Mouse (Mus musculus): ENCODE data around the gene Smim4. TPM values are rescaled to one million over a fixed set of nuclear protein-coding genes. Genes with fewer than 3 reads are reported as not detected.

Smim4 gene
- polyA plus RNA-seq, 1 experiment from 2014 or later: 51.3 TPM

DNA sequence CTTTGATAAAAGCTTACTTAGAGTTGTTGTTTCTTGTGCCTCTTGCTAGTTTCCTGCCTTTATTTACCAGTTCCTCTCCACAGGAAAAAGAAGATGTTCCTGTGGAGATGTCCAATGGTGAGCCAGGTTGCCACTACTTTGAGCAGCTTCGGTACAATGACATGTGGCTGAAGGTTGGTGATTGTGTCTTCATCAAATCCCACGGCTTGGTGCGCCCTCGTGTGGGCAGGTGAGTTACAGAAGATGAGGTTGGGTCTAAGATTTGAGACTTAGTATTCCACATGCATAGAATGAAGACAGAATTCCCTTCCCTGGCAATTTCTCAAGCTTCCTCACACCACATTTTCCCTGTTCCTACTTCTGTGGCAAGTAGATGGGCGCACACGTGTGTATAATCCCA, 41.3 kb downstream of the Smim4 start:
- peaks cover 52% of the 10 kb centered on the region for H3K36me3 ChIP-seq (replicated peaks)
- no peaks in the 10 kb centered on the region for H3K9me3 ChIP-seq
- no peak overlapping the region for H3K4me3 ChIP-seq
- H3K9ac ChIP-seq: no peak overlapping the region
- H3K4me2 ChIP-seq: no peak overlapping the region
- H3K27me3 ChIP-seq (replicated peaks): no peaks in the 10 kb centered on the region
- no peak overlapping the region for H3K27ac ChIP-seq
- no peak for ATAC-seq (replicated peaks)
- no peaks in the 10 kb centered on the region for H3K4me1 ChIP-seq
- WGBS: 80% methylated on average over 6 of the region's 6 CpGs

- no peak overlapping the region for H3K9ac ChIP-seq
- no peaks in the 10 kb centered on the region for H3K27me3 ChIP-seq (replicated peaks)
- H3K9me3 ChIP-seq: no peaks in the 10 kb centered on the region
- no peak overlapping the region for H3K4me3 ChIP-seq
- no peak overlapping the region for H3K4me2 ChIP-seq
- no peaks in the 10 kb centered on the region for H3K4me1 ChIP-seq
- H3K27ac ChIP-seq: no peak overlapping the region
- no peak for ATAC-seq (replicated peaks)
- H3K36me3 ChIP-seq (replicated peaks): peaks cover 27% of the 10 kb centered on the region
These were observed 47.6 kb downstream of the Smim4 start for GRCm38 (mm10) chr14:31081147-31081546.

- H3K27ac ChIP-seq: no peak overlapping the region
- no peaks in the 10 kb centered on the region for H3K9me3 ChIP-seq
- no peak overlapping the region for H3K4me2 ChIP-seq
- no peak overlapping the region for H3K4me3 ChIP-seq
- no peaks in the 10 kb centered on the region for H3K27me3 ChIP-seq (replicated peaks)
- no peak for ATAC-seq (replicated peaks)
- peaks cover 29% of the 10 kb centered on the region for H3K36me3 ChIP-seq (replicated peaks)
- no peak overlapping the region for H3K9ac ChIP-seq
- 93% methylated on average over 3 of the region's 3 CpGs for WGBS
- no peaks in the 10 kb centered on the region for H3K4me1 ChIP-seq
These were observed 49.3 kb downstream of the Smim4 start for GRCm38 (mm10) chr14:31079313-31080028.

DNA sequence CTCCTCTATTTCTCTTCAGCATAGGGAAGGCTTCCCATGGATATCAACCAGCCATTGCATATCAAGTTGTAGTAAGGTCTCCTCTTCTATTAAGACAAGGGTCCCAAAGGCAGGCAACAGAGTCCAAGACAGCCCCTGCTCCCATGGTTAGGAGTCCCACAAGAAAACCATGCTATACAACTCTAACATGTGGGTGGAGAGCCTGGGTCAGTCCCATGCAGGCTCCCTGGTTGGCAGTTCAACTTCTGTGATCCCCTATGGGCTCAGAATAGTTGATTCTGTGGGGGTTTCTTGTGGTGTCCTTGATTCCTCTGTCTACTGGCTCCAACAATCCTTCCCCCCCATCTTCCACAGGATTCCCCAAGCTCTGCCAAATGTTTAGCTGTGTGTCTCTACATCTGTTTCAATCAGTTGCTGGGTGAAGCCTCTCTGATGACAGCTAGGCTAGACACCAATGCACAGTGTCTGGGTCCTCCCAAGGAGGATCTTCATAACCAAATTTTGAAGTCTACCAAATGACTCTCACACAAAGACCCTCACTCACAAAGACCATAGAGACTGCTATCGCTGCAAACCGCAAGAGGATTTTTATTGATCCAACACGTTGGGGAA, 50.1 kb downstream of the Smim4 start:
- ATAC-seq (replicated peaks): no peak
- no peaks in the 10 kb centered on the region for H3K9me3 ChIP-seq
- H3K4me1 ChIP-seq: no peaks in the 10 kb centered on the region
- no peak overlapping the region for H3K4me2 ChIP-seq
- H3K9ac ChIP-seq: no peak overlapping the region
- H3K4me3 ChIP-seq: no peak overlapping the region
- H3K36me3 ChIP-seq (replicated peaks): peaks cover 34% of the 10 kb centered on the region
- WGBS: 95% methylated on average over 3 of the region's 3 CpGs
- no peak overlapping the region for H3K27ac ChIP-seq
- no peaks in the 10 kb centered on the region for H3K27me3 ChIP-seq (replicated peaks)

DNA sequence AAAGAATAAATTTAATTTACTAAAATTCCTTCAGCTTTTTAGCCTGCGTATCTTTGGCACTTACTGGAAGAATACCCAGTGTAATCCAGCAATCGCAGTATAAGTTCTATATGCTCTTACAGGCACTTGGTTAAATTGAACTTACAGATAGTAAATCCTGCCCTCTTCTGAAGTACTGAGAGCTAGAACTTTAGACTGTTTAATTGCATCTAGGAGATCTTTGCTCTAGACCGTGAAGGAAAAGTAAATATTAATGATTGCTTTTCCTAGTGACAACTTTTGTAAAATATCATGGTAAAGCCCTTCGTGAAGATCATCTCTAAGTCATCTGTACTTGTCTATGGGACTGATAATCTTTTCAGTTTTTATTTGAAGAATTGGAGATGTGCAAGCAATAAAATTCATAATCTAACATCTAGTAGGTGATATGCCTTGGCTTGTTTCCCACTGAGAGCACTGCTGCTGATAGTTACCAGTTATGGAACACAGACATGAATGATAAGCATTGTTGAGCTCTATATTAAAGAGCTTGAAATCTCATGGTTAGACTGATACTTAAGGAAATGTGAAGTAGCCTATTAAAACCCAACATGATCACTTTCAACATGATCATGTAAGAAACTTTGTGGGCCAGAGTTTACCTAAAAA, 59.5 kb downstream of the Smim4 start:
- no peak overlapping the region for H3K27ac ChIP-seq
- H3K4me2 ChIP-seq: no peak overlapping the region
- no peaks in the 10 kb centered on the region for H3K27me3 ChIP-seq (replicated peaks)
- H3K36me3 ChIP-seq (replicated peaks): peaks cover 30% of the 10 kb centered on the region
- ATAC-seq (replicated peaks): no peak
- WGBS: 97% methylated on average over 4 of the region's 4 CpGs
- no peak overlapping the region for H3K4me3 ChIP-seq
- H3K4me1 ChIP-seq: no peaks in the 10 kb centered on the region
- no peaks in the 10 kb centered on the region for H3K9me3 ChIP-seq
- no peak overlapping the region for H3K9ac ChIP-seq

DNA sequence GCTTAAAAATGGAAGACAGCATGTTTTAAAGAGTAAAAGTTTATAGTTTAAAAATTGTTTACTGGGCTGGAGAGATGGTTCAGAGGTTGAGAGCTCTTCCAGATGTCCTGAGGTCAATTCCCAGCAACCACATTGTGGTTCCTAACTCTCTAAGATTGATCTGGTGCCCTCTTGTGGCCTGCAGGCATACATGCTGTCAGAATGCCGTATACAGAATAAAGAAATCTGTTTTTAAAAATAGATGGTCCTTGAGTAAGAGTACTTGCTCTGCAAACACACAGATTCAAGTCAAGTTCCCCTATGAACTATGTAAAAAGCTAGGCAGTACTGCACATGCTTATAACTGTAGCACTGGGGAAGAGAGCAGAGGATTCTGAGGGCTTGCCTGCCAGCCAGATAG, 66.5 kb downstream of the Smim4 start:
- H3K27me3 ChIP-seq (replicated peaks): no peaks in the 10 kb centered on the region
- H3K36me3 ChIP-seq (replicated peaks): peaks cover 35% of the 10 kb centered on the region
- no peak for ATAC-seq (replicated peaks)
- H3K4me2 ChIP-seq: no peak overlapping the region
- H3K4me1 ChIP-seq: no peaks in the 10 kb centered on the region
- no peaks in the 10 kb centered on the region for H3K9me3 ChIP-seq
- H3K4me3 ChIP-seq: no peak overlapping the region
- no peak overlapping the region for H3K9ac ChIP-seq
- WGBS: 69% methylated on average over 1 of the region's 1 CpGs
- no peak overlapping the region for H3K27ac ChIP-seq

- Histone ChIP-seq H3K9me3 (no peaks in the 10 kb centered on the region), H3K36me3 (replicated peaks) (peaks cover 58% of the 10 kb centered on the region)
- 93% methylated on average over 1 of the region's 1 CpGs for WGBS
These were observed 82.9 kb downstream of the Smim4 start for GRCm38 (mm10) chr14:31045817-31046216.

GRCm38 (mm10) chr14:31045296-31045695, 83.5 kb downstream of the Smim4 start:
- Histone ChIP-seq H3K27ac (no peak overlapping the region), H3K4me1 (no peaks in the 10 kb centered on the region), H3K4me2 (no peak overlapping the region), H3K9ac (no peak overlapping the region), H3K9me3 (no peaks in the 10 kb centered on the region), H3K36me3 (replicated peaks) (peaks cover 56% of the 10 kb centered on the region), H3K27me3 (replicated peaks) (no peaks in the 10 kb centered on the region), H3K4me3 (no peak overlapping the region)
- no peak for ATAC-seq (replicated peaks)
- WGBS: 96% methylated on average over 5 of the region's 5 CpGs

More at GRCm38 (mm10) chr14:31045817-31046216, 82.9 kb downstream of the Smim4 start:
- Histone ChIP-seq H3K4me2 (no peak overlapping the region), H3K9ac (no peak overlapping the region), H3K4me1 (no peaks in the 10 kb centered on the region), H3K4me3 (no peak overlapping the region), H3K27ac (no peak overlapping the region), H3K27me3 (replicated peaks) (no peaks in the 10 kb centered on the region)
- ATAC-seq (replicated peaks): no peak

Other genes starting within 250 kb of the Smim4 start
- gene Mustn1, start 249.8 kb downstream of the Smim4 start, polyA plus RNA-seq (2015; fragmentation: Nextera tagmentation; extraction: Ambion mirVana): 0.50 and 0.76 TPM in 2 replicates
- 0.09 TPM in 1 of 2 replicates, not detected in the other for gene Itih4, start 242.5 kb downstream of the Smim4 start, polyA plus RNA-seq (2015; fragmentation: Nextera tagmentation; extraction: Ambion mirVana)
- 1.1 and 1.3 TPM in 2 replicates for gene Itih3, start 205.2 kb downstream of the Smim4 start, polyA plus RNA-seq (2015; fragmentation: Nextera tagmentation; extraction: Ambion mirVana)
- gene Itih1, start 185.7 kb downstream of the Smim4 start, polyA plus RNA-seq (2015; fragmentation: Nextera tagmentation; extraction: Ambion mirVana): 0.05 TPM in 1 of 2 replicates, not detected in the other
- gene Nek4, start 177.6 kb downstream of the Smim4 start, polyA plus RNA-seq (2015; fragmentation: Nextera tagmentation; extraction: Ambion mirVana): 17.2 and 18.1 TPM in 2 replicates
- 53.0 and 63.3 TPM in 2 replicates for gene Glt8d1, start 127.6 kb downstream of the Smim4 start, polyA plus RNA-seq (2015; fragmentation: Nextera tagmentation; extraction: Ambion mirVana)
- gene Spcs1, start 127.3 kb downstream of the Smim4 start, polyA plus RNA-seq (2015; fragmentation: Nextera tagmentation; extraction: Ambion mirVana): 273 and 290 TPM in 2 replicates
- 134 and 142 TPM in 2 replicates for gene Pbrm1, start 109.8 kb downstream of the Smim4 start, polyA plus RNA-seq (2015; fragmentation: Nextera tagmentation; extraction: Ambion mirVana)
- gene Gnl3, start 109.8 kb downstream of the Smim4 start, polyA plus RNA-seq (2015; fragmentation: Nextera tagmentation; extraction: Ambion mirVana): 47.8 and 55.1 TPM in 2 replicates
- 247 and 295 TPM in 2 replicates for gene Nt5dc2, start 2.1 kb upstream of the Smim4 start, polyA plus RNA-seq (2015; fragmentation: Nextera tagmentation; extraction: Ambion mirVana)
- gene Stab1, start 39.7 kb upstream of the Smim4 start, polyA plus RNA-seq (2015; fragmentation: Nextera tagmentation; extraction: Ambion mirVana): 22.8 TPM in 2 replicates
- 2.9 and 4.6 TPM in 2 replicates for gene Tnnc1, start 79.4 kb upstream of the Smim4 start, polyA plus RNA-seq (2015; fragmentation: Nextera tagmentation; extraction: Ambion mirVana)
- 420 and 426 TPM in 2 replicates for gene Nisch, start 88.0 kb upstream of the Smim4 start, polyA plus RNA-seq (2015; fragmentation: Nextera tagmentation; extraction: Ambion mirVana)
- gene Sema3g, start 88.9 kb upstream of the Smim4 start, polyA plus RNA-seq (2015; fragmentation: Nextera tagmentation; extraction: Ambion mirVana): 0.65 and 0.86 TPM in 2 replicates
- gene Phf7, start 122.4 kb upstream of the Smim4 start, polyA plus RNA-seq (2015; fragmentation: Nextera tagmentation; extraction: Ambion mirVana): 9.9 TPM in 2 replicates
- 124 and 130 TPM in 2 replicates for gene Bap1, start 122.5 kb upstream of the Smim4 start, polyA plus RNA-seq (2015; fragmentation: Nextera tagmentation; extraction: Ambion mirVana)
- 4.6 and 4.9 TPM in 2 replicates for gene Dnah1, start 194.9 kb upstream of the Smim4 start, polyA plus RNA-seq (2015; fragmentation: Nextera tagmentation; extraction: Ambion mirVana)
- gene Capn7, start 207.7 kb upstream of the Smim4 start, polyA plus RNA-seq (2015; fragmentation: Nextera tagmentation; extraction: Ambion mirVana): 85.9 and 89.5 TPM in 2 replicates

Measured in midbrain, embryonic 15.5 days (tissue).